Mouse (Mus musculus) cerebellum, postnatal 10 days (tissue): ENCODE measurements around the gene Fbxw7.

ENCODE experiments used
- DNase-seq, 2 experiments: peaks; one replicate each; pipeline ENCODE4 v3.0.0; 2021; ENCODE audit warnings: mixed read lengths in 2 of 2

Fbxw7 gene

DNA sequence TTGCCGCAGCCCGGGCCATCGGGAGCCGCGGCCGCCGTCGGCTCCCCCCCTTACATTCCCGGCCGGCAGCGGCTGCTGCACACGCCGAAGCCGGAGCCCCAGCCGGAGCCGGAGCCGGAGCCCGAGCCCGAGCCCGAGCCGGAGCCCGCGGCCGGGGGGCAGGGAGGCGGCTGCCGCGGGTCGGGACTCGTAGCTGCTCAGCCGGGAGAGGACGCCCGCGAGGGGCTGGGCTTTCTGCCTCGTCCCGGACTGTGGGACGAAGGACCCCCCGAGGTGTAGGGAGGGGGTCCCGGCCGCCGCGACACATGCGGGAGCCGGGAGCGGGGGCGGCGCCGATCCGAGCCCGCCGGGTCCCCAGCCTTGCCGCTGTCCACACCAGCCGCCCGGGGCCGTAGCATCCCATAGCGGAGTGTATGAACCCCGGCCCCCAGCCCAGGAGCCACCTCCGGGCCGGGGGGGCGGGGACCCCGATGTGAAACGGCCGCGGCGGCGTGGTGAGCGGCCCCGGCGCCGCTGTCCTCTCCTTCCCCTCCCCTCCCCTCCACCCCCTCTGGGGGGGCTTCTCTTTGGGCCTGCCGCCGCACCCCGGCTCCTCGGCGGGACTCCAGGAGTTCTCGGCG, at the start of gene Fbxw7:
Fbxw7 (plus strand) TSS at position 507 of the 620 bp plus-strand sequence.
- DNase-seq, result peak; percentile 56 to 67

GRCm38 (mm10) chr3:84768940-84769339, 46.1 kb upstream of the Fbxw7 start:
- DNase-seq, result no peak

DNA sequence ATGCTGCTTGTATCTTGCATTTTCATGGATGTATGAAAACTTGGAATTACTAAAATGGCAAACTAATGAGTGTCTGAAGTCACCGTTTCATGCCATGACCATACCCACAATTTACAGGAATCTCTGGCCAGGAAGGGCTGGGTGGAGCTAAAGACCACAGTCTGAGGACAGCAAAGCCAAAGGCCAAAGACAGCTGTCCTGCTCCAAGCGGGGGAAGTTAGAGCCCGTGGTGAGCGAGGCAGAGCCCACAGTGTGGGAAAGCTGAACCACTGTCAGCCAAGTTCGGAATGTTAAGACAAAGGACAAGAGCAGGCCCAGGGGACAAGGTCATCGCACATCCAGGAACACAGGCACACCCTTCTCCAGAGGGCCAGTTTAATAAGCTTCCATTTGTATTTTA, 45.7 kb upstream of the Fbxw7 start:
- DNase-seq, result no peak

DNA sequence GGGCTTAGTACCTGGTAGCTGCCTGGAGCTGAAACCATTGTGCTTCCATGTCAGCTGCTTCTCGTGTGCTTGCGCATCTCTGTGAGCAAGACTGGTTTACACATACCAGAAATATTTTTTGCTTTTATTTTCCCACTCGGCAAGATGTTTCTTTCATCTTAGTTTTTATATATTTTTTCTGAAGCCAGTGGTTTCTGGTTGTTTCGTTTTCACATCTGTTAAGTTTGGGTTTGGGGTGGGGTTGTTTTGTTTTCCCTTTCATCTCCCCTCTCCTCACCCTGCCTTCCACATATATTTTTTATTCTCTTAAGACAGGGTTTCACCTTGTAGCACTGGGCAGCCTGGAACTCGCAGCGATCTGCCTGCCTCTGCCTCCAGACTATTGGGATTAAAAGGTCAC, 44.5 kb upstream of the Fbxw7 start:
- no peak for DNase-seq

DNA sequence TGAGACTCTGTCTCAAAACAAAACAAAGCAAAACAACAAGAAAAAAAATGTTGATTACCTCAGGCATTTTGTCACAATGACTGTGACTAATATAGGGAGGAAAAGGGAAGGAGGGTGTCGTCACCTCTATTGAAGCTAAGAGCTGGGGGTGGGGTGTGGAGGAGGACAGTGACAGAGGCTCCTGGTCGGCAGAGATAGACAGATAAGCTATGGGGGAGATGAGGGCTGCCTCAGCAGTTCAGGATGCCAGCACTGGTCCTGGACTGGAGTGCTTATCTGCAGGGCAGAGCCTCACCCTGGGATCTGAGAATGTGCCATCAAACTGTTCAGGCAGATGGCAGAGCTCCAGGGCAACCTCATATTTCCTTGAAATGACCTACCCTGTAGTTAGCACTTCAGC, 43.1 kb upstream of the Fbxw7 start:
- DNase-seq, result no peak

GRCm38 (mm10) chr3:84774246-84775066, 40.6 kb upstream of the Fbxw7 start:
- no peak for DNase-seq

- DNase-seq, result no peak
Measured at GRCm38 (mm10) chr3:84775067-84775423, 40.0 kb upstream of the Fbxw7 start.

GRCm38 (mm10) chr3:84775577-84775976, 39.5 kb upstream of the Fbxw7 start:
- DNase-seq, result no peak

- no peak for DNase-seq
Measured at GRCm38 (mm10) chr3:84776084-84776483, 39.0 kb upstream of the Fbxw7 start.

DNA sequence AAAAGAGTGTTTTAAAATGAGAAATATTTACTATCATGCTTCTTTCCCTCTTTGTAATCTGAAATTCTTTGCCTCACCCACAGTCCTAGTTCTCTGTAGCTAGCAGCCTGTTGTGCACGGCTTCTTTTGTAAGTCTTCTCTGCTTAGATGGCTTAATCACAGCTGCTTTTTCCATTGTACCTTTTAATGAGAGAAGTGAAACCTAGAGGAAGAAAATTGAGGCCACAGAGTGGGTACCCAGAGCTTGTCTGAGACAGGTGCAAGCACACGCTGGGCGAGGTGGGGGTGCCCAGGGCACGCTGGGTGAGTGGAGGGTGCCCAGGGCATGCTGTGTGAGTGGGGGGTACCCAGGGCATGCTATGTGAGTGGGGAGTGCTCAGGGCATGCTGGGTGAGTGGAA, 27.2 kb upstream of the Fbxw7 start:
- DNase-seq, result no peak

DNA sequence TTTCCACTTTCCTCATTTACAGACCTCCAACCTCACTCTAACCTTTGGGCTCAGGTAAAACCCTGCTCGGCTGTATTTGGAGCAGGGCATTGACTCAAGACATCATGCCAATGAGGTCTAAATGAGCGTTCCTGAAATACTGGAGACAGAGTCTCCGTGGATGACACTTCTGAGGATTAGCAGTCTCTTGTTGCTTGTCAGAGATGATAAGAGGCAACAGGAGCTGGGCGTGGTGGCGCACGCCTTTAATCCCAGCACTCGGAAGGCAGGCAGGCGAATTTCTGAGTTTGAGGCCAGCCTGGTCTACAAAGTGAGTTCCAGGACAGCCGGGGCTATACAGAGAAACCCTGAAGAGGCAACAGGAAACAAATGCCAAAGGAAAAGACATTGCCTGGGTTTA, 11.0 kb upstream of the Fbxw7 start:
- no peak for DNase-seq

GRCm38 (mm10) chr3:84806206-84806605, 8.9 kb upstream of the Fbxw7 start:
- no peak for DNase-seq

- no peak for DNase-seq
Measured at GRCm38 (mm10) chr3:84807826-84808225, 7.2 kb upstream of the Fbxw7 start.

DNA sequence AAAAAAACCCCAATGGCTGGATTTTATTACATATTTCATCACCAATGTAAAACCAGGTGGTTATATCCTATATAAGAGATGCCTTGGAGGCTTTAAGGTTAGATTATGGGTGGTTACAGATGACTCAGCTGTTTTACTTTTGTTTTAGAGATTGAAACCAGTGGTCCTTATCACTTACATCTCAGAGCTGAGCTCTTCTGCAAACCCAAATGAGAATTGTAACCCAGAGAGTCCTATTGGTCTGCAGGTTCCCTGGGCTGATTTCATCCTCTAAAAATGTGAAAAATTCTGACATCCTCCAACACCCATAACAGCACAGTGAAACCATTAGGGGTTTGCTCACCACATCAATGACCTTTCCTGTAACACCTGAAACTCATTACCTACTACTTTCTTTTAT, 6.2 kb upstream of the Fbxw7 start:
- no peak for DNase-seq

- no peak for DNase-seq
Measured at GRCm38 (mm10) chr3:84810803-84811202, 4.3 kb upstream of the Fbxw7 start.

- DNase-seq, result no peak
Measured at GRCm38 (mm10) chr3:84813436-84814156, 1.5 kb upstream of the Fbxw7 start.

GRCm38 (mm10) chr3:84814157-84814761, 809 bp upstream of the Fbxw7 start:
- DNase-seq, result peak; percentile 100

- peak; percentile 48 for DNase-seq
Measured at GRCm38 (mm10) chr3:84815461-84815860, 393 bp downstream of the Fbxw7 start.

DNA sequence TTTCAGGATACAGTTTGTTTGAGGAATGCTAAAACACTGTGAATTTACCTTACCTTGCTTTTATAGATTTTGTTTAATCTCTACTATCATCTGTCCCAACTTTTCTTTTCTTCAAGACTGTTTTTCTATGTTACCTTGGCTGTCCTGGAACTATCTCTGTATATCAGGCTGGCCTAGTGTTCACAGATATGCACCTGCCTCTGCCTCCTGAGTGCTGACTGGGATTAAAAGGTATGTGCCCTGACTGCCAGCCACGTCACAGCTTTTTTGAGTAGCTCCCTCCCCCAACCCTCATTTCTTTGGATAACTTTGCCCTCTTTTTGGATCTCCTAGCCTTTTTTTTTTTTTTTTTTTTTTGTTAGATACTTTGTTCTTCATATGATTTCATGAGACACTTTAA, 1.9 kb downstream of the Fbxw7 start:
- no peak for DNase-seq

DNA sequence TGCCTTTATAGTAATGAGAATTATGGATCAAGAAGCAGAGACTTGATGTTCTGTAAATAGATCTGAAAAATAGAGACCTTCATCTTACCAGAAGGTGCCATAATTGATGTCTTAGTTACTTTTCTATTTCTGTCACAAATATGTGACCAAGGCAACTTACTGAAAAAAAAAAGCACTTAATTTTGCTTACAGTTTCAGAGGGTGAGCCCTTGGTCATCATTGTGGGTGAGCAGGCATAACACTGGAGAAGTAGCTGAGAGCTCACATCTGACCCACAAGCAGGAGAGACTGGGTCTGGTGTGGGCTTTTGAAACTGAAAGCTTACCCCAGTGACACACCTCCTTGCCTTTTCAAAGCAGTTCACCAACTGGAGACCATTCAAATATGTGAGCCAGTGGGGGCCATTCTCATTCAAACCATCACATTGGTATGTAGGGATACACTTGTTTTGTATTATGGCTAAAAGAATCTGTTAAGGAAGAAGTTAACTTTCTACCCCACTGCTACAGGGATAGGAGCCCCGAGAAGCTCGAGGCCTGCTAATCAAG, 5.7 kb downstream of the Fbxw7 start:
- no peak for DNase-seq

DNA sequence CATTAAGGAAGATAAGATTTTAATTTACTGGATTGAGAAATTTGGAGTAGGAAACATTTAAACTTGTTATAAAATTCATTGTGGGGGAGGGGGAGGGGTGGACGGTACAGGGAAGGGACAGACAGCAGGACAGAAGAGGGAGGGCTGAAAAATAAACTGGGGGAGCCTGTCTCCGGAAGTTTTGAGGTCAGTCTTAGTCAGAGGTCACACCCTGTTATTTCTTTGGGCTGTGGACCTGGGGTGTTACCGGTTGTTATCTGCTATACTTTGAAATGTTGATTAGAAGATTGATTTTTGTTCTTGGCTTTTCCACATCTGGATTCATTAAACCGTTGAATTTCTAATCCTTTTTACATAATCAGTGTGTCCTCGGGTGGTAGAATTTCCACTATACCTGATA, 10.9 kb downstream of the Fbxw7 start:
- DNase-seq, result no peak

GRCm38 (mm10) chr3:84826405-84826804, 11.3 kb downstream of the Fbxw7 start:
- peak in 1 of 2 experiments; percentile 19 for DNase-seq

- DNase-seq, result no peak
Measured at GRCm38 (mm10) chr3:84826938-84827337, 11.9 kb downstream of the Fbxw7 start.
